Mouse (Mus musculus): Measurements from ENCODE around the gene Zfp418. TPM values are rescaled to one million over a fixed set of nuclear protein-coding genes. Genes with fewer than 3 reads are reported as not detected.
"Not testable (repeated sequence)": the region's sequence is repeated elsewhere in the genome, so short reads cannot be mapped to it uniquely, and the experiment has no call there.

The Zfp418 gene
- total RNA-seq (2021): 1 to 10 TPM; 1.1 to 1.6 TPM
- long read RNA-seq, experiment 1: 0 reads
- long read RNA-seq, experiment 2: 0 reads

- DNase-seq: peak; percentile 11
These were observed at the start of gene Zfp418 for GRCm38 (mm10) chr7:7171227-7172147. Gene Zfp418 (plus strand): TSS chr7:7171330.

- no peak for DNase-seq
These were observed 49.5 kb upstream of the Zfp418 start for GRCm38 (mm10) chr7:7121602-7121980.

- DNase-seq: not testable (repeated sequence)
These were observed 40.5 kb upstream of the Zfp418 start for GRCm38 (mm10) chr7:7130491-7131124.

- no peak for DNase-seq
These were observed 38.4 kb upstream of the Zfp418 start for GRCm38 (mm10) chr7:7132751-7133150.

- DNase-seq: peak; percentile 18
These were observed 34.7 kb upstream of the Zfp418 start, which contains the start of gene Zfp773 for GRCm38 (mm10) chr7:7136379-7136866. Gene Zfp773 (minus strand): TSS chr7:7136755.

GRCm38 (mm10) chr7:7144215-7144614 lies 26.9 kb upstream of the Zfp418 start:
- DNase-seq: no peak

- no peak for DNase-seq
These were observed 25.0 kb upstream of the Zfp418 start for GRCm38 (mm10) chr7:7145991-7146608.

- no peak for DNase-seq
These were observed 14.8 kb downstream of the Zfp418 start for GRCm38 (mm10) chr7:7185897-7186296.

GRCm38 (mm10) chr7:7187417-7188190 lies 16.5 kb downstream of the Zfp418 start:
- no peak for DNase-seq

- peak; percentile 60 for DNase-seq
These were observed 17.2 kb downstream of the Zfp418 start for GRCm38 (mm10) chr7:7188191-7188942.

GRCm38 (mm10) chr7:7209313-7210151 lies 38.4 kb downstream of the Zfp418 start, which contains the start of gene Zfp772:
Gene Zfp772 (minus strand): TSS chr7:7209998.
- not testable (repeated sequence) for DNase-seq

Other genes starting within 250 kb of the Zfp418 start
- not detected for gene Aurkc, start 176.0 kb upstream of the Zfp418 start, total RNA-seq (2021)
- gene Zfp954, start 49.8 kb upstream of the Zfp418 start, total RNA-seq (2021): 1 to 10 TPM; 2.7 to 3.2 TPM
- under 1 TPM; 0.16 to 0.21 TPM for gene Zfp773, start 34.6 kb upstream of the Zfp418 start, total RNA-seq (2021)
- gene Zfp772, start 38.7 kb downstream of the Zfp418 start, total RNA-seq (2021): 1 to 10 TPM; 1.9 to 2.5 TPM
- gene Vmn2r29, start 76.0 kb downstream of the Zfp418 start, total RNA-seq (2021): under 1 TPM in 1 of 2 experiments, not detected in 1; 0.23 TPM
- gene Gm45844, start 107.0 kb downstream of the Zfp418 start, total RNA-seq (2021): 1 to 10 TPM in 1 of 2 experiments, under 1 TPM in 1; 0.31 to 2.1 TPM
- 10 to 100 TPM; 23.4 to 26.8 TPM for gene Clcn4, start 129.5 kb downstream of the Zfp418 start, total RNA-seq (2021)
- gene Vmn2r30, start 166.3 kb downstream of the Zfp418 start, total RNA-seq (2021): not detected
- not detected for gene Gm45783, start 203.2 kb downstream of the Zfp418 start, total RNA-seq (2021)
- not detected for gene Vmn2r31, start 228.4 kb downstream of the Zfp418 start, total RNA-seq (2021)